Mouse (Mus musculus) MEL (cell line): Measurements from ENCODE around the gene Rpa2. TPM values are rescaled to one million over a fixed set of nuclear protein-coding genes. Genes with fewer than 3 reads are reported as not detected.

ENCODE experiments used
- DNase-seq: peaks from one replicate; pipeline ENCODE4 v3.0.0; 2011; ENCODE audit warnings: low read depth, low spot score
- H3K27ac ChIP-seq: 2 replicates; pipeline ENCODE4 v1.5.1; 2012; ENCODE audit warnings: low read depth, mild to moderate bottlenecking, control low read depth, low read length, moderate library complexity; ENCODE audit not compliant: control insufficient read depth
- H3K27me3 ChIP-seq, 2 experiments: fragments of 150-350 bp in 1 of 2; sonication (generic) in 1 of 2; 2 replicates each; pipeline ENCODE4 v1.6.1; 2012; ENCODE audit warnings: low read length in 2 of 2, mild to moderate bottlenecking in 2 of 2, improper control_type of control experiment in 1 of 2, moderate library complexity in 1 of 2; ENCODE audit not compliant: insufficient read depth in 2 of 2, control insufficient read depth in 1 of 2
- H3K36me3 ChIP-seq, 2 experiments: 2 replicates each; pipeline ENCODE4 v1.6.1; 2012 to 2014; ENCODE audit warnings: low read length in 2 of 2, improper control_type of control experiment in 1 of 2, inconsistent platforms in 1 of 2, mild to moderate bottlenecking in 1 of 2; ENCODE audit not compliant: insufficient read depth in 2 of 2, control insufficient read depth in 1 of 2
- H3K4me1 ChIP-seq, 2 experiments: fragments of 150-350 bp in 1 of 2; sonication (generic) in 1 of 2; 2 replicates each; pipeline ENCODE4 v1.6.1; 2012; ENCODE audit warnings: low read length in 2 of 2, improper control_type of control experiment in 1 of 2, mild to moderate bottlenecking in 1 of 2; ENCODE audit not compliant: insufficient read depth in 2 of 2, control insufficient read depth in 1 of 2
- H3K4me3 ChIP-seq, 2 experiments: fragments of 150-350 bp in 1 of 2; sonication (generic) in 1 of 2; 2 replicates each; pipeline ENCODE4 v1.5.1; 2012; ENCODE audit warnings: low read depth in 2 of 2, low read length in 2 of 2, mild to moderate bottlenecking in 2 of 2, moderate library complexity in 2 of 2, control low read depth in 1 of 2, improper control_type of control experiment in 1 of 2; ENCODE audit not compliant: control insufficient read depth in 1 of 2, insufficient read depth in 1 of 2
- H3K79me2 ChIP-seq: 2 replicates; pipeline ENCODE4 v1.6.1; 2012; ENCODE audit warnings: mild to moderate bottlenecking, low read length, moderate library complexity; ENCODE audit not compliant: control insufficient read depth, poor library complexity, insufficient read depth
- H3K9ac ChIP-seq: 2 replicates; pipeline ENCODE4 v1.6.1; 2012; ENCODE audit warnings: low read depth, mild to moderate bottlenecking, control low read depth, low read length, moderate library complexity; ENCODE audit not compliant: control insufficient read depth, poor library complexity, severe bottlenecking
- H3K9me3 ChIP-seq: fragments of 150-350 bp; sonication (generic); replicated peaks from 2 replicates; pipeline ENCODE4 v1.6.1; 2012; ENCODE audit warnings: mild to moderate bottlenecking, low read length, improper control_type of control experiment, moderate library complexity; ENCODE audit not compliant: insufficient read depth
- CTCF ChIP-seq, 3 experiments: IDR thresholded peaks in 2 of 3; conservative IDR thresholded peaks in 1 of 3; 2 replicates each; pipeline ENCODE4 v1.5.1; 2011 to 2012; ENCODE audit warnings: low read length in 3 of 3, low read depth in 2 of 3, mild to moderate bottlenecking in 2 of 3, improper control_type of control experiment in 1 of 3, inconsistent platforms in 1 of 3, mixed read lengths in 1 of 3, moderate library complexity in 1 of 3; ENCODE audit not compliant: control insufficient read depth in 1 of 3, insufficient read depth in 1 of 3, poor library complexity in 1 of 3, severe bottlenecking in 1 of 3
- ETS1 ChIP-seq: IDR thresholded peaks from 2 replicates; pipeline ENCODE4 v1.6.1; 2012; ENCODE audit warnings: low read depth, mild to moderate bottlenecking, inconsistent platforms, low read length, improper control_type of control experiment, moderate library complexity
- GATA1 ChIP-seq: IDR thresholded peaks from 2 replicates; pipeline ENCODE4 v1.6.1; 2011; ENCODE audit warnings: low read depth, low read length, improper control_type of control experiment
- JUND ChIP-seq: IDR thresholded peaks from 2 replicates; pipeline ENCODE4 v1.6.1; 2011; ENCODE audit warnings: low read depth, mild to moderate bottlenecking, improper control_type of control experiment, low read length
- KAT2A ChIP-seq: conservative IDR thresholded peaks from 2 replicates; pipeline ENCODE4 v1.6.1; 2012; ENCODE audit warnings: low read depth, low read length, improper control_type of control experiment, inconsistent platforms
- MAFK ChIP-seq: IDR thresholded peaks from 2 replicates; pipeline ENCODE4 v1.6.1; 2011; ENCODE audit warnings: low read depth, mild to moderate bottlenecking, low read length, improper control_type of control experiment, borderline replicate concordance
- MYB ChIP-seq: IDR thresholded peaks from 2 replicates; pipeline ENCODE4 v1.6.1; 2011; ENCODE audit warnings: mild to moderate bottlenecking, low read depth, low read length, improper control_type of control experiment
- POLR2A ChIP-seq, 2 experiments: IDR thresholded peaks; 2 replicates each; pipeline ENCODE4 v1.6.1; 2011 to 2012; ENCODE audit warnings: low read length in 2 of 2, mild to moderate bottlenecking in 2 of 2, control low read depth in 1 of 2, improper control_type of control experiment in 1 of 2, low read depth in 1 of 2, moderate library complexity in 1 of 2; ENCODE audit not compliant: control insufficient read depth in 1 of 2, insufficient read depth in 1 of 2, poor library complexity in 1 of 2
- POLR2AphosphoS5 ChIP-seq: IDR thresholded peaks from 2 replicates; pipeline ENCODE4 v1.6.1; 2012; ENCODE audit warnings: low read depth, borderline replicate concordance, mild to moderate bottlenecking, inconsistent platforms, low read length, moderate library complexity, mixed read lengths
- RAD21 ChIP-seq: IDR thresholded peaks from 2 replicates; pipeline ENCODE4 v1.6.1; 2011; ENCODE audit warnings: mild to moderate bottlenecking, low read depth, low read length, improper control_type of control experiment
- RCOR1 ChIP-seq: IDR thresholded peaks from 2 replicates; pipeline ENCODE4 v1.6.1; 2012; ENCODE audit warnings: low read depth, mild to moderate bottlenecking, inconsistent platforms, low read length, improper control_type of control experiment
- SMC3 ChIP-seq: IDR thresholded peaks from 2 replicates; pipeline ENCODE4 v1.6.1; 2011; ENCODE audit warnings: low read depth, low read length, improper control_type of control experiment
- TAL1 ChIP-seq: IDR thresholded peaks from 2 replicates; pipeline ENCODE4 v1.6.1; 2012; ENCODE audit warnings: mild to moderate bottlenecking, inconsistent platforms, low read length, moderate library complexity, mixed read lengths
- USF1 ChIP-seq: IDR thresholded peaks from 2 replicates; pipeline ENCODE4 v1.6.1; 2014; ENCODE audit warnings: low read depth, mild to moderate bottlenecking, inconsistent platforms, low read length, improper control_type of control experiment, moderate library complexity
- ZC3H11A ChIP-seq: IDR thresholded peaks from 2 replicates; pipeline ENCODE4 v1.6.1; 2012; ENCODE audit warnings: low read depth, mild to moderate bottlenecking, inconsistent platforms, low read length, improper control_type of control experiment
- ZKSCAN1 ChIP-seq: IDR thresholded peaks from 2 replicates; pipeline ENCODE4 v1.6.1; 2012; ENCODE audit warnings: low read depth, mild to moderate bottlenecking, inconsistent platforms, low read length, improper control_type of control experiment, moderate library complexity
- polyA plus RNA-seq, 2 experiments: library from polyadenylated mRNA; stranded (reverse) in 1 of 2; unstranded in 1 of 2; fragments of >175 nt in 1 of 2; fragments of >200 nt in 1 of 2; gene quantifications; 2 replicates each; pipeline versions ENCODE4 v1.2.1 to v1.2.4; 2012; ENCODE audit warnings: low replicate concordance in 2 of 2, low read depth in 1 of 2; ENCODE audit not compliant: insufficient read length in 2 of 2, insufficient read depth in 1 of 2, missing spikeins in 1 of 2
- total RNA-seq: library from RNA; depleted of rRNA; stranded (reverse); fragments of 300-350 nt; gene quantifications from 2 replicates; pipeline ENCODE4 v1.2.3, GENCODE M21; 2012

The Rpa2 gene
- total and polyA plus RNA-seq, 3 experiments: 103 to 119 TPM; not detected in 1

DNA sequence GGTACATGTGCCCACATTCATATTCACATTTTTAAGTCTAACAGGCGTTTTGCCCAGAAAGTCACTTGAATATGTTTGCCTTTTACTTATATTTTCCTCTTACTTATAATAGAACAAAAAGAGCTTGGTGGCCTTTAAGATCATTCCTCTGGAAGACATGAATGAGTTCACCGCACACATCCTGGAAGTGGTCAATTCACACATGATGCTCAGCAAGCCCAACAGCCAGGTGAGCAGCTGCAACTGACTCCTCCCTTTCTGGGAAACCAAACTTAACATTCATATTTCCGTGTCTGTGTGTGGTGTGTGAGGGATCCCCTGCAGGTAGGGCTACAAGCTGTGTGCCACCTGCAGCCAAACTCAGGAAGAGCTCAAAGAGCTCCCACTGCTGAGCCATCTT lies 6.8 kb downstream of the Rpa2 start:
- Histone ChIP-seq H3K4me3 (no peak overlapping the region), H3K9me3 (no peaks in the 10 kb centered on the region), H3K4me1 (peaks cover 0 to 3% of the 10 kb centered on the region in 2 experiments; a peak in 1 of 4 replicates), H3K27me3 (no peaks in the 10 kb centered on the region), H3K36me3 (peaks cover 6 to 38% of the 10 kb centered on the region in 2 experiments; a peak in 3 of 4 replicates), H3K27ac (no peak overlapping the region), H3K79me2 (peaks cover 2% of the 10 kb centered on the region), H3K9ac (no peak overlapping the region)
- no peak for TF ChIP-seq ETS1
- TF ChIP-seq RCOR1: no peak
- TF ChIP-seq ZKSCAN1: no peak
- TF ChIP-seq POLR2A (IDR thresholded peaks at IDR 0.05; ENCODE audit: control insufficient read depth in 1 of 2, insufficient read depth in 1 of 2, low read depth in 1 of 2, low read length in 2 of 2, poor library complexity in 1 of 2): no peak
- no peak for TF ChIP-seq CTCF (IDR thresholded peaks at IDR 0.05 in 2 of 3, conservative IDR thresholded peaks at IDR 0.05 in 1 of 3; ENCODE audit: control insufficient read depth in 1 of 3, insufficient read depth in 1 of 3, low read depth in 2 of 3, low read length in 3 of 3, poor library complexity in 1 of 3, severe bottlenecking in 1 of 3)
- TF ChIP-seq SMC3: no peak
- TF ChIP-seq KAT2A: no peak
- TF ChIP-seq JUND: no peak
- no peak for TF ChIP-seq POLR2AphosphoS5
- TF ChIP-seq USF1: no peak
- TF ChIP-seq MAFK: no peak
- DNase-seq: no peak

DNA sequence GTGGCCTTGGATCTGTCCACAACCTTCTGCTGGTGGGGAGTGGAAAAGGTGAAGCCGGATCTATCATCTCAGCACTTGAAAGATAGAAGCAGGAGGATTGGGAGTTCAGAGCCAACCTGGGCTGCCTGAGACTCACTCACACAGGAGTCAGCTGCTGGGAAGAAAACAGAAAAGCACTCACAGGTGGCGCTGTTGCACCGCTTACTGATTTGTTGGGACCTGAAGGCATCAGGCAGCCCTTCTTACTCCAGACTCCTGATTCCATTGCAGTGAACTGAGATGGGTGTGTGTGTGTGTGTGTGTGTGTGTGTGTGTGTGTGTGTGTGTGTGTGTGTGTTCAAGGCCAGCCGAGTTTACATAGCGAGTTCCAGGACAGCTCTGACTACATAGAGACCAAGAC lies 8.6 kb downstream of the Rpa2 start:
- Histone ChIP-seq H3K27ac (no peak overlapping the region), H3K4me1 (peaks cover 2 to 3% of the 10 kb centered on the region in 2 experiments; a peak in 2 of 4 replicates)

More for the DNA sequence above, 8.6 kb downstream of the Rpa2 start:
- Histone ChIP-seq H3K27me3 (no peaks in the 10 kb centered on the region), H3K79me2 (no peaks in the 10 kb centered on the region), H3K9ac (no peak overlapping the region), H3K4me3 (no peak overlapping the region), H3K36me3 (peaks cover 6 to 30% of the 10 kb centered on the region in 2 experiments), H3K9me3 (no peaks in the 10 kb centered on the region)
- DNase-seq: peak; percentile 72
- TF ChIP-seq MYB (no peak), JUND (no peak), RCOR1 (no peak), GATA1 (no peak), ZC3H11A (peak; percentile 86), RAD21 (peak; percentile 77), SMC3 (peak; percentile 82), KAT2A (no peak), CTCF (IDR thresholded peaks at IDR 0.05 in 2 of 3, conservative IDR thresholded peaks at IDR 0.05 in 1 of 3; ENCODE audit: control insufficient read depth in 1 of 3, insufficient read depth in 1 of 3, low read depth in 2 of 3, low read length in 3 of 3, poor library complexity in 1 of 3, severe bottlenecking in 1 of 3) (peak; percentile 56 to 82 (median 70)), TAL1 (no peak), MAFK (no peak)
